Mouse (Mus musculus) C2C12 (cell line): ENCODE data around the gene Rab3gap1. TPM values are rescaled to one million over a fixed set of nuclear protein-coding genes. Genes with fewer than 3 reads are reported as not detected.

Experiments
- H3K27me3 ChIP-seq: one replicate; pipeline ENCODE4 v1.6.1; 2011; ENCODE audit not compliant: control insufficient read depth, insufficient read depth, insufficient read length
- H3K36me3 ChIP-seq: one replicate; pipeline ENCODE4 v1.6.1; 2011; ENCODE audit not compliant: control insufficient read depth, insufficient read depth
- H3K4me3 ChIP-seq: one replicate; pipeline ENCODE4 v1.5.1; 2011; ENCODE audit warnings: mild to moderate bottlenecking, control low read depth; ENCODE audit not compliant: poor library complexity, insufficient read depth, severe bottlenecking
- H3K79me2 ChIP-seq: one replicate; pipeline ENCODE4 v1.6.1; 2011; ENCODE audit not compliant: control insufficient read depth, insufficient read depth
- H3K79me3 ChIP-seq: one replicate; pipeline ENCODE4 v1.6.1; 2011; ENCODE audit warnings: low read depth, control low read depth
- H3ac ChIP-seq: one replicate; pipeline ENCODE3; 2011; ENCODE audit warnings: low read depth; ENCODE audit not compliant: control insufficient read depth, insufficient read length
- CEBPB ChIP-seq: IDR thresholded peaks from one replicate; pipeline ENCODE4 v1.6.1; 2011; ENCODE audit warnings: low read depth, mild to moderate bottlenecking, control low read depth, moderate library complexity
- CTCF ChIP-seq: IDR thresholded peaks from one replicate; pipeline ENCODE4 v1.5.1; 2011; ENCODE audit not compliant: control insufficient read depth, insufficient read depth, insufficient read length
- FOSL1 ChIP-seq: IDR thresholded peaks from one replicate; pipeline ENCODE4 v1.8.0; 2011; ENCODE audit warnings: mild to moderate bottlenecking, low read length; ENCODE audit not compliant: poor library complexity, insufficient read depth, severe bottlenecking
- MAX ChIP-seq: IDR thresholded peaks from one replicate; pipeline ENCODE4 v1.6.1; 2011; ENCODE audit warnings: mild to moderate bottlenecking, control low read depth
- MYOD1 ChIP-seq: IDR thresholded peaks from one replicate; pipeline ENCODE4 v1.6.1; 2011; ENCODE audit warnings: low read depth; ENCODE audit not compliant: control insufficient read depth, insufficient read length
- MYOG ChIP-seq: IDR thresholded peaks from one replicate; pipeline ENCODE4 v1.6.1; 2011; ENCODE audit not compliant: control insufficient read depth, insufficient read length; ENCODE audit errors: extremely low read depth
- USF1 ChIP-seq: IDR thresholded peaks from one replicate; pipeline ENCODE4 v1.6.1; 2011; ENCODE audit warnings: low read depth, mild to moderate bottlenecking, control low read depth, moderate library complexity
- polyA plus RNA-seq: library from polyadenylated mRNA; unstranded; fragments of >200 nt; fragmentation: generic; extraction: Trizol; gene quantifications from one replicate; pipeline ENCODE4 v1.2.1, GENCODE M21; 2012; ENCODE audit warnings: missing spikeins

The Rab3gap1 gene
- polyA plus RNA-seq, 1 experiment, result 14.0 TPM

DNA sequence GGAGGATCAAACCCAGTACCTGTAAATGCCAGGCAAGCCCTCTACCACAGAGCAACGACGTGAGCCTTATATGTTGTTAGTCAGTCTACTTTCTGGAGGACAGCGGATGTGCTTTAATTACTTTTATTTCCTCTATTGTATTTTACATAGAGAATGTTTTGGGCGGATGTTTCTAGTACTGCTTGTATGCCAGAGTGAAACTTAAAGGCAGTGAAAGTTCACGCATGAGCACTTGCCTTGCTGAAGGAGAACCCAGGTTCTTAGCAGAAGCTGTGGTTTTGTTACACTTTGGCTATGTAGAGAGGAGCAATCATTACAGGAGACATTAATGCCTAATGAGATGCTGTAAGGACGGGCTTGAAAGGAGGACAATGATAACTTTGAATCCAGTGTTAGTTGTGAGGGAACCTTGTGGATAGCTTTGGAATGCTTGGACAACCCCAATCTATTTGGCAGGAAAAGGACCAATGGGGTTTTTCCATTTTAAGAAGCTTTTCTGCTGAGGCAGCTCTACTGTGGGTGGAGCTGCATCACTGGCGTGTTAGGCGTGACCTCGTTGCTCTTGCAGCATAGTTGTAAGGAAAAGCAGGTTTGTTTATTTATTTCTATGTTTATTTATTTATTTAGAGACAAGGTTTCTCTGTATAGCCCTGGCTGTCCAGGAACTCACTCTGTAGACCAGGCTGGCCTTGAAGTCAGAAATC is 9.5 kb upstream of the Rab3gap1 start:
- Histone ChIP-seq H3K27me3 (no peaks in the 10 kb centered on the region), H3K79me3 (no peaks in the 10 kb centered on the region), H3ac (no peak overlapping the region), H3K79me2 (no peaks in the 10 kb centered on the region), H3K36me3 (no peaks in the 10 kb centered on the region), H3K4me3 (no peak overlapping the region)
- TF ChIP-seq CTCF, result no peak
- TF ChIP-seq CEBPB, result no peak
- TF ChIP-seq MYOG, result no peak
- TF ChIP-seq FOSL1, result no peak
- TF ChIP-seq USF1, result no peak
- no peak for TF ChIP-seq MAX
- TF ChIP-seq MYOD1, result no peak

DNA sequence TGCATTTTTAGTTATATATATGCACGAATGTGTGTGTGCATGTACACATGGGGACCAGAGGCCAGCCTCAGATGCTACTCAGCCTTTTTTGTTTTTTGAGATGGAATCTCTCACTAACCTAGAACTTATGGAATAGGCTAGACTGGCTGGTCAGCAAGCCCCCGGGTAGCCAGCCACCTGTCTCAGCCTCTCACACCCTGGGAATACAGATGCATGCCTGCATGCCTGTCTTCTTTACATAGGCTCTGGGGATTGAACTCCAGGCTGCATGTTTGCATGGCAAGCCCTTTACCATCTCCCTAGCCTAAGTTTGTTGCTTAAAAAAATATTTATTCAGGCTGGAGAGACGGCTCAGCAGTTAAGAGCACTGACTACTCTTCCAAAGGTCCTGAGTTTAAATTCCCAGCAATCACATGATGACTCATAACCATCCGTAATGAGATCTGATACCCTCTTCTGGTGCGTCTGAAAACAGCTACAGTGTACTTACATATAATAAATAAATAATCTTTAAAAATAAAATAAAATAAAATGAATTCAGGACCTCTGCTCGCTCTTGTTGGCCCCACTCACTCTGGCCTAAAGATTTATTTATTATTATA is 8.7 kb upstream of the Rab3gap1 start:
- Histone ChIP-seq H3ac (no peak overlapping the region), H3K36me3 (no peaks in the 10 kb centered on the region), H3K79me2 (no peaks in the 10 kb centered on the region), H3K4me3 (no peak overlapping the region), H3K79me3 (no peaks in the 10 kb centered on the region), H3K27me3 (no peaks in the 10 kb centered on the region)
- peak; percentile 70 for TF ChIP-seq MYOD1
- no peak for TF ChIP-seq CEBPB
- no peak for TF ChIP-seq MAX
- TF ChIP-seq CTCF, result no peak
- no peak for TF ChIP-seq MYOG
- peak; percentile 41 for TF ChIP-seq USF1

DNA sequence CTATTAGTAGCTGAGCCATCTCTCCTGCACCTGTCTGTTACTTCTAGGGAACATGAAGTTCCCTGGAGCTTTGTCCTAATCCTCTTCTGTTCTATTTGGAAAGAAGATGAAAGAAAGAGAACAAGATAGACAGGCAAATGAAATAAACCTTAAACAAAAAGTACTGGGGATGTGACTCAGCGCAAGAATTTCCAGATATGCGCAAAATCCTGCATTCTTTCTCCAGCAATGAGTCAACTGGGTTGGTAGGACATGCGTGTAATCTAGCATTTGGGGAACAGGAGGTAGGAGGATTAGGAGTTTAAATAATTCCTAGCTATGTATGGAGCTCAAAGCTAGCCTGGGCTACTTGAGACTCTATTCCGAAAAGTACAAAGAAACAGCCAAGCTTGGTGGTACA is 8.1 kb upstream of the Rab3gap1 start:
- Histone ChIP-seq H3K4me3 (no peak overlapping the region), H3ac (no peak overlapping the region), H3K27me3 (no peaks in the 10 kb centered on the region), H3K36me3 (no peaks in the 10 kb centered on the region), H3K79me3 (no peaks in the 10 kb centered on the region), H3K79me2 (no peaks in the 10 kb centered on the region)
- TF ChIP-seq MAX, result peak; percentile 45
- TF ChIP-seq MYOG, result no peak

DNA sequence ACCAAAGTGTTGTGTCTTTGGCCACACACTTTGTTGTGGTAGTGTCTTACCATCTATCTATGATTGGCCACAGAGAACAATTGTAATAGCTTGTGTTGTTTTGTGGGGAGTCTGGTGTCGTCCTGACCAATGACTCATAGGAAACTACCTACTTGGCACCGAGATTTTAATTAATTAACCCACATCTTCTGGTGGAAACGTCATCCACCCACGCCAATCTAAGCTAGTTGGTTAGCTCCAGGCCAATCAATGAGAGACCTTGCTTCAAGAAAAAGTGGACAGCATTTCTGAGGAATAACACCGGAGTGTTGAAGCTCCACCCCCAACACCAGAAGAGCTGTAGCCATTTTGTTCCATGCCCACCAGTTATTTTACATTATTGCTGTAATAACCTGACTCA is 6.7 kb upstream of the Rab3gap1 start:
- Histone ChIP-seq H3K36me3 (no peaks in the 10 kb centered on the region), H3ac (no peak overlapping the region), H3K27me3 (no peaks in the 10 kb centered on the region), H3K79me2 (no peaks in the 10 kb centered on the region), H3K79me3 (no peaks in the 10 kb centered on the region), H3K4me3 (no peak overlapping the region)
- TF ChIP-seq CTCF (no peak), MYOG (no peak), FOSL1 (no peak), MAX (no peak), USF1 (no peak), MYOD1 (no peak), CEBPB (no peak)

DNA sequence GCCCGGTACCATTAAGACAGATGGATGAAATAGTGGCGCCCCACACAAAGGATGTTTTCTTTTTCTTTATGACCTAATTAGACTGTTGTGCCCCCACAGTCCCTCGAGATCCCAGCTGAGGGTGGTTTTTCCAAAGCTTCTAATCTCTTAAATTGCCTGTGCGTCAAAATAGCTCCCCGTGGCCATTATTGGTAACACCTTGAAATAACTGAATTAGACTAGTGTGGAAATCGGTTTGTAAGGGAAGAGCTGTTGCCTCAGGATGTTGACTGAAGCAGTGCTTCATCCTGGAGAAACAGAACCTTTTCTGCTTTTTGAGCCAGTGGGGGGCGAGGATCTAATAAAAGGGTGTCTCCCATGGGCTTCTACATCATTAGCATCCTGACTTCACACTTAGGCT is 4.8 kb upstream of the Rab3gap1 start:
- no peaks in the 10 kb centered on the region for H3K27me3 ChIP-seq
- H3ac ChIP-seq, result no peak overlapping the region
- H3K79me3 ChIP-seq, result no peaks in the 10 kb centered on the region
- peaks cover 2% of the 10 kb centered on the region for H3K79me2 ChIP-seq
- H3K4me3 ChIP-seq, result no peak overlapping the region
- H3K36me3 ChIP-seq, result no peaks in the 10 kb centered on the region
- TF ChIP-seq CTCF, result no peak
- TF ChIP-seq USF1, result no peak
- TF ChIP-seq MAX, result no peak
- TF ChIP-seq CEBPB, result no peak
- TF ChIP-seq MYOG, result no peak
- no peak for TF ChIP-seq FOSL1
- no peak for TF ChIP-seq MYOD1

DNA sequence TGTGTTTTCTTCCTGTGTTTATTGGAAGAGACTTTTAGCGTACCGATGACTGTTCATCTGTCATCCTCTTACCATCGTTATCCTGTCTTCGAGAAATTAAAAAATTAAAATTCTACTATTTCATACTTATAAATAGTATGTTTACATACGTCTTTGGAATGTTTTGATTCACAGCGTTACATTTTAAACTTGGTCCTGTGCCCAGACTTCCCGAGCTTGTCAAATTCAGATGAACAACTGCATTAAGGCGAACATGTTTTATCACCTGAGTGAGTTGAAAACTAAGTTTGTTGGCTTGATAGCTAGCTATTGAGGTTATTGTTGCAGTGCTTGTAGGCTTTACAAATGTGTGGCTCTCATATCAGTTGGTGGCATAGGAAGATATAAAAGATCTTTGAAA is 703 bp downstream of the Rab3gap1 start:
- Histone ChIP-seq H3K79me2 (peaks cover 32% of the 10 kb centered on the region), H3K4me3 (peak overlapping the region; percentile 74), H3ac (peak overlapping the region; percentile 62), H3K36me3 (peaks cover 20% of the 10 kb centered on the region), H3K79me3 (peaks cover 17% of the 10 kb centered on the region), H3K27me3 (no peaks in the 10 kb centered on the region)
- TF ChIP-seq MYOD1, result no peak
- TF ChIP-seq MAX, result no peak
- no peak for TF ChIP-seq FOSL1
- TF ChIP-seq CEBPB, result no peak
- TF ChIP-seq USF1, result no peak
- TF ChIP-seq CTCF, result no peak
- TF ChIP-seq MYOG, result no peak
